Mouse (Mus musculus) ovary, postnatal 10 days (tissue): ENCODE data around the gene Odf3.
"Not testable (repeated sequence)": the region's sequence is repeated elsewhere in the genome, so short reads cannot be mapped to it uniquely, and the experiment has no call there.

Experiments used
- DNase-seq: peaks from one replicate; pipeline ENCODE4 v3.0.0; 2022; ENCODE audit warnings: low spot score

Gene Odf3

DNA sequence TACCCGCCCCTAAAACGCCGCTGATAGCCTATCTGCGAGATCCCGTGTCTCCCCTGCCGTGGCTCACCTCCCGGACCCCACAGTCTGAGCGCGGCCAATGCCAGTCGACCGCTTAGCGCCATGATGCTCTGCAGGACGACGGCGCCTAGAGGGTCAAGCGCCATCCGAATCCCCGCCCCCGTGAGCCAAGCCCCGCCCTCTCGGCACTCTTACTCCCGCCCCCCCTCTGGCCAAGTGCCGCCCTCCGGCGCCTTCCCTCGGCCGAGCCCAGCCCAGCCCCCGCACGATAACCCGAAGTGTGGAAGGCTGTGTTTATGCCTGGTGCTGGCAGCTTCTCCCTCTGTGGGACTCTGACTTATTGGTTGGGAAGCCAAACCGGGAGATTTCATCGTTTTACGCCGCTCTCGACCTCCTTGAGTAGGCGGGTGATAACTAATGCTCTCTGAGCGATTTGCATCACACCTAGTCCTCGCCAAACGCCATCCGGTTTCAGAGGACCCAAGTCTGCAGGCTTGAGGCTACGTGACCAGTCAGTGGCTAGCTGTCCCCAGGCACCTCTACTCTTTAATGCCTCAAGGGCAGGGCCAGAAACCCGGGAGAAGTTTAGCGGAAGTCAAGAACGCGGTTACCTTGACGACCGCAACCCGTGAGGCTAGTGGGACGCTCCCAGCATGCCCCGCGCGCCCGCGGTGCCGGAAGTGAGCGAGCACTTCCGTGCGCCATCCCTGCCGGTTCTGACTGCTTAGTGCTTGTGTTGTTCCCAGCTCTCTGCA is 34.3 kb downstream of the Odf3 start, which contains the start of the genes Psmd13 and Sirt3:
TSS of gene Psmd13 (plus strand) at position 273 of the 773 bp plus-strand sequence.
TSS of gene Sirt3 (minus strand) at position 614 of the 773 bp plus-strand sequence.
- peak; percentile 84 for DNase-seq

DNA sequence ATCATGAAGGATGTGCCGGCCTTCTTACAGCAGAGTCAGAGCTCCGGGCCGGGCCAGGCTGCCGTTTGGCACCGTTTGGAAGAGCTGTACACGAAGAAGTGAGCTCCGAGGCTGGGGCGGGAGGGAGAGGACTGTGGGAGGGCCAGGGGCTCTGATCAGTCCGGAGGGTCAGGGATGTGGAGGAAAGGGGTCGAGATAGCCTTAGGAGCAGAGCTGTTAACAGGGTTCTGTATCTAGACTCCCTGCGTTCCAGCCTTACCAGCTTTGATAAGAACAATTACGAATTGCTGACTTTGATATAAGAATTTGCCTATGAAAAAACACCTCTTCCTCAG is 34.8 kb downstream of the Odf3 start:
- no peak for DNase-seq

DNA sequence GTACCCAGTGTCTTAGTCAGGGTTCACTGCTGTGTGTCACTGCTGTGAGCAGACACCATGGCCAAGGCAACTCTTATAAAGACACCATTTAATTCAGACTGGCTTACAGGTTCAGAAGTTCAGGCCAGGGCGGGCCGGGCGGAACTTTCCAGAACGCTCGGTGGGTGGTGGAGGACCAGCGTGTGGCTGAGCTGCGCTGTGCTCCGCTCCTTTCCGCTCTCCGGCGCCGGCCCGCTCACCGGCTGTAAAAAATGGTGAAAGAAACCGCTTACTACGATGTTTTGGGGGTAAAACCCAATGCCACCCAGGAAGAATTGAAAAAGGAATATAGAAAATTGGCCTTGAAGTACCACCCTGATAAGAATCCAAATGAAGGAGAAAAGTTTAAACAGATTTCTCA is 43.0 kb downstream of the Odf3 start:
- not testable (repeated sequence) for DNase-seq

DNA sequence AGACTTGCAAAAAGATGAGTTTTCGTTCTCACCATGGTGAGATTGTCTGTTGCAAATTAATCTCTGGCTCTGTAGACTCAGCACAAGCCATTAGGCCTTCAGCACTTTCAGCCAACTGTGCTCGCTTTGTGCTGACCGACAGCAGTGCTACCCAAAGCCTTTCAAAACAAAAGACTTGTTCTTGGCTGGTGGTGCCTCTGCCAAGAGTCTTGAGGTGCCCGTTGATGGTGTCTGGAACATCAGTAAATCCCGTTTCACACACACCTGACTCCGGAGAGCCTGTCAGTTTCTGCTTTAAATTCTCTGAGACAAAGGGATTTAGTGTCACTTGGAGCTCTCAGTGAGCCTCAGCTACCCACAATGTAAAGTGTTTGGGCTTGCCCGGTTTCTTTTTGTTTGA is 46.4 kb downstream of the Odf3 start:
- DNase-seq, result no peak

GRCm38 (mm10) chr7:140894611-140895010 is 47.0 kb downstream of the Odf3 start:
- DNase-seq, result no peak

DNA sequence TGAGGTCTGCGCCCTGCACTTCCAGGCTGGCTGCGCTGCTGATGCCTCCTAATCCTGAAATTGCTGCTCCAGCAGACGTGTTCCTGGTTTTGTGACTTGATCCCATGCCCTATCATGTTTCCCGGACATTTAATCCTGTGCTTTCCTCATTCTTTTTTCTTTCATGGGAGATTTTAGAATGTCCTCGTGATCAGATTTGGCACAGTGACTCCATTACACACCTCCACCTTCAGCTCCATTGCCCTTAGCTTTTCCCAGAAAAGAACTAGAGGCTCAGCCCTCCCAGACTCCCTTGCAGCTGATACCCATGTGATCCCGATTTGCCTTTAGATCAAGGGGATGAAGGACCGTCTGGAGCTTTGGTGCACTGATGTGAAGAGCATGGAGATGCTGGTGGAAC is 50.3 kb downstream of the Odf3 start:
- DNase-seq, result no peak

- no peak for DNase-seq
These were observed 51.5 kb downstream of the Odf3 start for GRCm38 (mm10) chr7:140899121-140899520.

GRCm38 (mm10) chr7:140900220-140900619 is 52.6 kb downstream of the Odf3 start, which contains the start of gene Cox8b:
TSS of gene Cox8b (minus strand) at chr7:140900446.
- DNase-seq, result no peak
